Mouse (Mus musculus): Measurements from ENCODE around the gene Jhy.

Gene Jhy

GRCm38 (mm10) chr9:40917871-40918613, 45.9 kb downstream of the Jhy start:
- no peak for DNase-seq (ENCODE audit: low spot score)

GRCm38 (mm10) chr9:40908915-40909314, 55.0 kb downstream of the Jhy start:
- DNase-seq (ENCODE audit: low spot score): no peak

- no peak for DNase-seq (ENCODE audit: low spot score)
Measured at GRCm38 (mm10) chr9:40908411-40908810, 55.5 kb downstream of the Jhy start.

- DNase-seq (ENCODE audit: low spot score): no peak
Measured at GRCm38 (mm10) chr9:40907413-40907812, 56.5 kb downstream of the Jhy start.

GRCm38 (mm10) chr9:40892456-40892855, 71.5 kb downstream of the Jhy start:
- DNase-seq (ENCODE audit: low spot score): no peak

- no peak for DNase-seq (ENCODE audit: low spot score)
Measured at GRCm38 (mm10) chr9:40889389-40889788, 74.5 kb downstream of the Jhy start.

- no peak for DNase-seq (ENCODE audit: low spot score)
Measured at GRCm38 (mm10) chr9:40885669-40886068, 78.2 kb downstream of the Jhy start.

- DNase-seq (ENCODE audit: low spot score): no peak
Measured at GRCm38 (mm10) chr9:40878998-40879397, 84.9 kb downstream of the Jhy start.

- DNase-seq (ENCODE audit: low spot score): no peak
Measured at GRCm38 (mm10) chr9:40878291-40878945, 85.5 kb downstream of the Jhy start.

GRCm38 (mm10) chr9:40877881-40878235, 86.1 kb downstream of the Jhy start:
- DNase-seq (ENCODE audit: low spot score): no peak

GRCm38 (mm10) chr9:40877146-40877880, 86.6 kb downstream of the Jhy start:
- no peak for DNase-seq (ENCODE audit: low spot score)

- no peak for DNase-seq (ENCODE audit: low spot score)
Measured at GRCm38 (mm10) chr9:40876693-40877092, 87.2 kb downstream of the Jhy start.

GRCm38 (mm10) chr9:40876164-40876563, 87.8 kb downstream of the Jhy start:
- DNase-seq (ENCODE audit: low spot score): no peak

GRCm38 (mm10) chr9:40875431-40875830, 88.5 kb downstream of the Jhy start:
- no peak for DNase-seq (ENCODE audit: low spot score)

GRCm38 (mm10) chr9:40874961-40875360, 89.0 kb downstream of the Jhy start:
- no peak for DNase-seq (ENCODE audit: low spot score)

- no peak for DNase-seq (ENCODE audit: low spot score)
Measured at GRCm38 (mm10) chr9:40873556-40874470, 90.1 kb downstream of the Jhy start, which contains the start of gene Bsx. Gene Bsx (plus strand): TSS chr9:40874127.

- no peak for DNase-seq (ENCODE audit: low spot score)
Measured at GRCm38 (mm10) chr9:40872156-40872478, 91.8 kb downstream of the Jhy start.

GRCm38 (mm10) chr9:40871369-40872155, 92.4 kb downstream of the Jhy start:
- DNase-seq (ENCODE audit: low spot score): no peak

- DNase-seq (ENCODE audit: low spot score): no peak
Measured at GRCm38 (mm10) chr9:40870331-40870730, 93.6 kb downstream of the Jhy start.

- DNase-seq (ENCODE audit: low spot score): no peak
Measured at GRCm38 (mm10) chr9:40859196-40859595, 104.7 kb downstream of the Jhy start.

- no peak for DNase-seq (ENCODE audit: low spot score)
Measured at GRCm38 (mm10) chr9:40858461-40859160, 105.3 kb downstream of the Jhy start.
